Mouse (Mus musculus) midbrain, postnatal 0 days (tissue): ENCODE data around the gene Gm21394. TPM values are rescaled to one million over a fixed set of nuclear protein-coding genes. Genes with fewer than 3 reads are reported as not detected.
"Not testable (repeated sequence)": the region's sequence is repeated elsewhere in the genome, so short reads cannot be mapped to it uniquely, and the experiment has no call there.

Experiments
- ATAC-seq: fragments of 200-750 bp; cut with Nextera tagmentation; 2 replicates; pipeline ENCODE4 v1.8.0; 2017; ENCODE audit warnings: moderate number of reproducible peaks, mild to moderate bottlenecking, moderate TSS enrichment, moderate library complexity; ENCODE audit not compliant: low FRiP score
- DNase-seq: peaks from one replicate; pipeline ENCODE4 v3.0.0-alpha.2; 2015; ENCODE audit warnings: low spot score
- H3K27ac ChIP-seq: fragments of 300-500 bp; sonication (generic); 2 replicates; pipeline ENCODE4 v1.5.1; 2014; ENCODE audit warnings: low read depth, mild to moderate bottlenecking, low read length, mixed read lengths
- H3K27me3 ChIP-seq: fragments of 300-500 bp; sonication (generic); 2 replicates; pipeline ENCODE4 v1.6.1; 2014; ENCODE audit warnings: low read length, control low read depth, mixed read lengths; ENCODE audit not compliant: insufficient read depth
- H3K36me3 ChIP-seq: fragments of 300-500 bp; sonication (generic); 2 replicates; pipeline ENCODE4 v1.6.1; 2014; ENCODE audit warnings: low read length, control low read depth, mixed read lengths; ENCODE audit not compliant: insufficient read depth
- H3K4me1 ChIP-seq: fragments of 300-500 bp; sonication (generic); 2 replicates; pipeline ENCODE4 v1.6.1; 2014; ENCODE audit warnings: mild to moderate bottlenecking, control low read depth, antibody characterized with exemption, low read length, mixed read lengths; ENCODE audit not compliant: insufficient read depth
- H3K4me2 ChIP-seq: fragments of 300-500 bp; sonication (generic); 2 replicates; pipeline ENCODE4 v1.6.1; 2014; ENCODE audit warnings: low read depth, mild to moderate bottlenecking, low read length, mixed read lengths; ENCODE audit not compliant: poor library complexity, severe bottlenecking
- H3K4me3 ChIP-seq: fragments of 300-500 bp; sonication (generic); 2 replicates; pipeline ENCODE4 v1.5.1; 2014; ENCODE audit warnings: low read depth, mild to moderate bottlenecking, low read length, moderate library complexity
- H3K9ac ChIP-seq: fragments of 300-500 bp; sonication (generic); replicated peaks from 2 replicates; pipeline ENCODE4 v1.6.1; 2014; ENCODE audit warnings: mild to moderate bottlenecking, low read length, moderate library complexity, mixed read lengths; ENCODE audit not compliant: poor library complexity, severe bottlenecking
- H3K9me3 ChIP-seq: fragments of 300-500 bp; sonication (generic); 2 replicates; pipeline ENCODE4 v1.6.1; 2016; ENCODE audit warnings: low read length, control low read depth
- WGBS: fragments of 180-500 bp; shearing (Covaris S2); extraction: QIAGEN DNeasy Blood & Tissue Kit; methylation state at CpG from one replicate; pipeline ENCODE4 v1.1.7; 2014; 5-methylcytosine and 5-hydroxymethylcytosine counted together
- polyA plus RNA-seq: library from polyadenylated mRNA; unstranded; fragments of >200 nt; fragmentation: Nextera tagmentation; extraction: Ambion mirVana; gene quantifications from 2 replicates; pipeline ENCODE4 v1.2.1, GENCODE M21; 2015
- total RNA-seq: library from RNA; depleted of rRNA; stranded (reverse); fragments of >200 nt; gene quantifications from 2 replicates; pipeline ENCODE4 v1.2.3, GENCODE M21; 2014; rRNA removed

Gene Gm21394
- total RNA-seq (not detected in 2 replicates), polyA plus RNA-seq (not detected in 2 replicates)

- H3K27ac ChIP-seq, DNase-seq, H3K36me3 ChIP-seq, H3K4me1 ChIP-seq, H3K4me2 ChIP-seq, H3K27me3 ChIP-seq, ATAC-seq, H3K9ac ChIP-seq, H3K4me3 ChIP-seq, H3K9me3 ChIP-seq: not testable (repeated sequence)
- no CpG with 5 or more reads among the region's 4 CpGs for WGBS
Measured at GRCm38 (mm10) chrY:84564807-84565206, at the start of gene Gm21394. Gene Gm21394, minus strand, starts transcription at chrY:84564907.

Other genes starting within 250 kb of the Gm21394 start
- gene Gm21409, start 181.8 kb upstream of the Gm21394 start, total RNA-seq: not detected in 2 replicates
- gene Gm21409, start 181.8 kb upstream of the Gm21394 start, polyA plus RNA-seq: not detected in 2 replicates